Mouse (Mus musculus): ENCODE results near the gene Tnfsf14. TPM values are rescaled to one million over a fixed set of nuclear protein-coding genes. Genes with fewer than 3 reads are reported as not detected.
A peak's percentile ranks its signal among the peaks of the same experiment; 100 is the strongest.

Tnfsf14 gene
- total RNA-seq, 2 experiments from 2014 or later: 3.5 to 6.8 TPM

- no peak for ATAC-seq (replicated peaks; ENCODE audit: poor library complexity)
Measured at GRCm38 (mm10) chr17:57207938-57208337, 14.0 kb upstream of the Tnfsf14 start.

DNA sequence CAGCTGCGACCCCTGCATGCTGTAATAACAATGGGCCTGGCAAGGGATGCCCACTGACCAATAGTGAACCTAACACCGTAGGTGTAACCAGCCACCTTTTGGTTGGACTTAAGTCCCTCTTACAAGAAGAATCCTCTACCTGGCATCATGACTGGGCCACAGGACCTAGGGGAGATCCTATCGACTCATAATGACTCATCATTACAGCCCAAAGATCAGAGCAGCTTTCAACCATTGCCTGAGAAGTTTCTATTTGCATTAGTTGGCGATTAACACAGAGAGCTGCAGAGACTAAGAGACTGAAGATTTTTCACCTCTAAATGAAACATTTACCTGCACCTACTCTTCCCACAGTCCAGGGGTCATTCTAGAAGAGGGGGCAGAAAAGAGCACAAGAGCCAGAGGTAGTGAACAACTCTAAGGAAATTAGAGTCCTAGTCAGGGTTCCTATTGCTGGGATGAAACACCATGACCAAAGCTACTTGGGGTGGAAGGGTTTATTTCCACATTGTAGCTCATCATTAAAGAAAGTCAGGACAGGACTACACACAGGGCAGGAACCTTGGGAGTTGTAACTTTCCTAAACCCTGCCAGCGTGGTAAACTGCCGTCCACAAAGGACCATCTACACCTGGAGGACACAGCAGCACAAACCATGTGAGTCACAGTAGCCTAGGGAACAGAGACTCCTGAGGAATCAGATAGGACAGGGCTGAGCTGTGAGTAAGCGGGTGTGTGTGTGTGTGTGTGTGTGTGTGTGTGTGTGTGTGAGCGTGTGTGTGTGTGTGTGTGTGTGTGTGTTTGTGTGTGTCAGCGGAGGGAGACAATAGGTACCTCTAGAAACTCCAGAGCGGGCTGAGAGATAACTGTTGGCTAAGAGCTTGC, 8.1 kb upstream of the Tnfsf14 start:
- ATAC-seq (replicated peaks; ENCODE audit: poor library complexity): no peak

DNA sequence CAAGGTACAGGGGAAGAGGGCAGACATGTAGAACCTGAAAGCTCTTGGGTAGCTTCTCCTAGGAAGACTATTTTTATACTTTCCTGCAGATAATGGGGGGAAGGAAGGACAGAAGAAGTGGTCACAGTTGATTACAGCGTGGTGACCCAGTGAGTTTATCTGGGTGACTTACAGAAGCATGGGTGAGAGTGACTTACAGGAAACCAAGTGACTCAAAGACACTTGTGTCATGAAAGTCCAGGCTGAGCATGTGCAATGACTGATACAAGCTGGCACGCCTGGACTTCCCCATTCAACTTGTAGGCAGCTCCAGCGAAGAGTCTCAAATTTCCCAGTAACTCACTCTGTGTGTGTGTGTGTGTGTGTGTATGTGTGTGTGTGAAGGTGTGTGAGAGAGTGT, 4.3 kb upstream of the Tnfsf14 start:
- peak; percentile 43 for ATAC-seq (replicated peaks; ENCODE audit: poor library complexity)

- ATAC-seq (replicated peaks; ENCODE audit: poor library complexity): no peak
Measured at GRCm38 (mm10) chr17:57195326-57196010, 1.5 kb upstream of the Tnfsf14 start.

DNA sequence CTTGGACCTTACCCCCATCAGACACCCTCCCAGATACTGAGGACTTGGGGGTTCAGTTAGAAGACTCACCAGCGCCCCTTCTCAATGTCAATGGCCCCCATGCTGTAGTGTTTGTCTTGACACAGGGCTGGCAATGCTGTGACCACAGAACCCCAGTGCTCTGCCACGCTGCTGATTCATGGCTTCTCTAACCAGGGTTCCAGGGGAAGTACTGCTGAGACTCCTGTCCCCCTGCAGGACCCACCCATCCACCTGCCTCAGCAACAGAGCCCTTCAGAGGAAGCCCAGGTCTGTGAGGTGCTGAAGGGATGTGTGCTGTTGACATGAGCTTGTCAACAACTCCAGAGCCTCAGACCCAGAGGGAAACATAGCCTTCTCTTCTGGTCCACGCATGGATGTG, 794 bp upstream of the Tnfsf14 start:
- no peak for ATAC-seq (replicated peaks; ENCODE audit: poor library complexity)

- ATAC-seq (replicated peaks; ENCODE audit: poor library complexity): peak; percentile 55
Measured at GRCm38 (mm10) chr17:57188510-57189192, 5.3 kb downstream of the Tnfsf14 start.

GRCm38 (mm10) chr17:57185641-57186040, 8.3 kb downstream of the Tnfsf14 start:
- 0 out of 2 replicates have a peak, but pooled peaks have one; percentile 14 for ATAC-seq (replicated peaks; ENCODE audit: poor library complexity)

GRCm38 (mm10) chr17:57182871-57183270, 11.1 kb downstream of the Tnfsf14 start:
- peak; percentile 33; the same call in 1 of the 2 replicates for ATAC-seq (replicated peaks; ENCODE audit: poor library complexity)

GRCm38 (mm10) chr17:57180363-57180762, 13.6 kb downstream of the Tnfsf14 start:
- ATAC-seq (replicated peaks; ENCODE audit: poor library complexity): peak; percentile 96

- peak; percentile 82 for ATAC-seq (replicated peaks; ENCODE audit: poor library complexity)
Measured at GRCm38 (mm10) chr17:57173351-57173750, 20.6 kb downstream of the Tnfsf14 start.

DNA sequence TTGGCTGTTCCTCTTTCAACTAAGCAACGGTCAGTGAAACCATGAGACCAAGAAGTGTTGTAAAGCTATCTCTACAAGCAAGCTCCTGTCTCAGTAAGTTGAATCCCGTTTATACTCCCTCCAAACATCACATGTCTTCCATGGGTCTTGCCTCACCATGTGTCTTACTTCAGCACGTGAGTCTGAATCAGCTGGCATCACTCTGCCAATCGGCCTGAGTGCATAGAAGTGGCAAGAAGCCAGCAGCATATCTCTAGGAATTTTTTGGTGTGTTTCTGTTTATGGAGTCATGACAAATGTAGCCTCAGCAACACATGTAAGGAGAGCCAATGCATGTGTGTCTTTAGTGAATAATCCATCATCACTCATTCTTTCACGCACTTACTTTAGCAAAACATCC, 21.6 kb downstream of the Tnfsf14 start:
- no peak for ATAC-seq (replicated peaks; ENCODE audit: poor library complexity)

DNA sequence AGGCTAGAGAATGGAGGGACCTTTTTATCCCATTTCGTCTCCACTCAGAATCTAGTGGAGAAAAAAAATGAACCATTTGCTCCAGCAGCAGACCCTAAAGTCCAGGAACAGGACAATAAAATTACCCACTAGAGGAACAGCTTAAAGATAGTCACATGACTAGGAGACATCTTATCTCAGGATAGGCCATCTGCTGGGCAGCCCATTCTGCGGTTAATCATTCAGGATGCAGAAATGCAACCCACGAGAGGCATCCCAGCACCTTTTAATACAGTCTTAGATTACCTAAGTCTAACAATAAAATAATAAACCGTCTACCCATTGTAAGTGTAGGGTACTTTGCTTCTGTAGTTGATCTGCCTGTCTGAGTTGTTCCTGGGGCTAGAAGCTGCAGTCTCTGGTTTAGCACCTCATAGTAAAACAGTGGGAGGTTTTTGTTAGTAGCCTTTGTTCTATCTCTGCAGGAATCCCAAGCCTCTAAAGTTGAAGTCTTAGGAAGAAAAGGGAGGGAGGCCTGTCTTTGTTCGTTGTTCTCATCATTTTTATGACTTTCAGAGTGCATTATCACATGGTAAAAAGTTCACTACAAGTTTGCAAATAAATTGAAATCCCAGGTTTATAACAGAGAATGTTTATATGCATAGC, 23.2 kb downstream of the Tnfsf14 start:
- peak; percentile 52 for ATAC-seq (replicated peaks; ENCODE audit: poor library complexity)

- peak; percentile 93 for ATAC-seq (replicated peaks; ENCODE audit: poor library complexity)
Measured at GRCm38 (mm10) chr17:57166800-57167791, 26.9 kb downstream of the Tnfsf14 start.

DNA sequence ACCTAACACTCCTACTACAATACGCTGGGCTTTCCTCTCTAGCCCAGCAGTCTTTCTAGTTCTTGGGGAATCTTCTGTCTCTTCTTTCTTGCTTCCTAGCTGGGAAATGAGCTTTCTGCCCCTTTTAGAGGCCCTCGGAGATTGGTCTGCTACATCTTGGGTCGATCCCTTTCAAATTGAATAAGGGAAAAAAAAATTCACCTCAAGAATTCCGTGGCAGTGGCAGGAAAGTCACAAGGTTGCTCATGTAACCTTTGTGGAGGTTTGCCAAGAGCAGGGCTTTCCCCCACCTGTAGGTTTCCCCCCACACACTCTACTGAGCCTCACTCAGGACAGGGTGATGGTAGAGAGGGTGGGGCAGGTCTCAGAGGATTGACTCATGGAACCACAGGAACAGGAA, 40.2 kb downstream of the Tnfsf14 start:
- ATAC-seq (replicated peaks; ENCODE audit: poor library complexity): no peak

GRCm38 (mm10) chr17:57153006-57153405, 41.0 kb downstream of the Tnfsf14 start:
- ATAC-seq (replicated peaks; ENCODE audit: poor library complexity): peak; percentile 64

DNA sequence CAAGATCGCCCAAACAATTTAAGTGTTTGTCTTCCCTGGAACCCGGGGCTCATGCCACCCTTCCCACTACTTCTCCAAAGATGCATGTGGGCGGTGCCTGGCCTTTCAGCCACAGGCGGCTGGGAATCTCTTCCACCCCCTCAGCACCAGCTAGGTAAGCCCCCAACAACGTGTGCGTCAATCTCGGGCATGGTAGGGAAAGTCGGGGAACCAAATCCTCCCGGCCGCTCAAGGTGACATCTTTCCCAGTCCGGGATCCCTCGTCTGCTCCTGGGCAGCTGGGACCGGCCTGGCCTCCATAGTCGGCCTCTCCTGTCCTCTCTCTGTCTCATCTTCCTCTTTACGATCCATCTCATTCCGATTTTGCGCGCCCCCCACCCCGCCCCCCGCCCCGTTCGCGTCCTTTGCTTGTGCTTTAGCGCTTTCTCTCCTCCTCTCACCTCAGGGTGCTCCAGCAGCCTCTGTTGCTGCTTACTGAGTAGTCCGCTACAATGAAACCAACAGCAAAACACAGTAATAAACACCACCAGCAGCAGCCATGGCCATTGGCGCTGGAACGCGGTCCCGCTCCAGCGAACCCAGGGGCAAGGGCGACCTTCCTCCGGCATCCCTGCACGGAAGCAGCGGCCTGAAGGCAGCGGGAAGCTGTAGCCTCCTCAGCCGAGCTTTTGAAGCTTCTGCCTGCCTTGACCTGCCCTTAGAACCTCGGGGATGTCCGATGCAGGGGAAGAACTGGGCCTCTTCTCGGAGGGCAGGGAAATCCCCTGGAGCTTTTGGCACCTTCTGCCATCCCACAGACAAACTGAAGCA, 44.8 kb downstream of the Tnfsf14 start, which contains the start of gene Cd70:
Cd70 (minus strand) TSS at position 784 of the 810 bp plus-strand sequence.
- peak; percentile 33; the same call in 1 of the 2 replicates for ATAC-seq (replicated peaks; ENCODE audit: poor library complexity)

- no peak for ATAC-seq (replicated peaks; ENCODE audit: poor library complexity)
Measured at GRCm38 (mm10) chr17:57148343-57148742, 45.6 kb downstream of the Tnfsf14 start.

DNA sequence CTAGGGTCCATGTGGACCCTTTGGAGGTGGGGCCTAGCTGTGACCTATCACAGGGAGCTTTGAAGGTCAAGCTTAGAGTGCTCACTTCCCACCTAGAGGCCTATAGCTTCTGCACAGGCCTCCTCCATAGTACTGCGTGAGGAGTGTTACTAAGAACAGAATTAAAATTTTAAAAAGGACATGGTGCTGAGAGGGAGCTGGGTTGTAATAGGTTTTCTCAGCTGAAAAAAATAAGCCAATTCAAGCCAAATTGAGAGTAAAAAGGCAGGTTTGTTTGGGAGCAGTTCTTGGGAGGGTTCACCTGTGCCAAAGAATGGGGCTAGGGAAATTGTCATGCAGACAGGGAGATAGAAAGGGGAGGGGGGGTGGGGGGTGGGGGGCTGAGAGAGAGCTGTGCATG, 48.9 kb downstream of the Tnfsf14 start:
- ATAC-seq (replicated peaks; ENCODE audit: poor library complexity): no peak

DNA sequence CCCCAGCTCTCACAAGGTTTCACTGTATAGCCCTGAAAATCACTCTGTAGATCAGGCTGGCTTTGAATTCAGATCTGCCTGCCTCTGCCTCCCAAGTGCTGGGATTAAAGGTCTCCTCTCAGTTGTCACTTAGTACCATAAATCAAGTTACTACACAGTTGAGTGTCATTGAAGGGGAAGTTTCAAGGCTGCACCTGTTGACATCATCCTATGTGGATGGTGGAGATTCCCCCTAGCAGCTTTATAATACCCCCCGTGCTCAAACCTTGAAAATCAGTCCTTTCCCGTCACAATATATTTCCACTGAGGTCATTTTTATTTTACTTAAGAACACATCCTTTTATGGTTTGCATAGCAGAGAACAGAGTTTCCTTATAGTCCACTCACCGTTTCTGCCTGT, 50.3 kb downstream of the Tnfsf14 start:
- ATAC-seq (replicated peaks; ENCODE audit: poor library complexity): no peak
